Mouse (Mus musculus) forebrain, embryonic 16.5 days (tissue): ENCODE results near the gene Slco1a4. TPM values are rescaled to one million over a fixed set of nuclear protein-coding genes. Genes with fewer than 3 reads are reported as not detected.
"Not testable (repeated sequence)": the region's sequence is repeated elsewhere in the genome, so short reads cannot be mapped to it uniquely, and the experiment has no call there.

Source experiments
- ATAC-seq: fragments of 200-750 bp; cut with Nextera tagmentation; 2 replicates; pipeline ENCODE4 v1.8.0; 2017; ENCODE audit warnings: mild to moderate bottlenecking, moderate library complexity
- H3K27ac ChIP-seq: fragments of 300-500 bp; sonication (generic); 2 replicates; pipeline ENCODE4 v1.5.1; 2014; ENCODE audit warnings: low read length, control low read depth
- H3K27me3 ChIP-seq: fragments of 300-500 bp; sonication (generic); replicated peaks from 2 replicates; pipeline ENCODE4 v1.6.1; 2014; ENCODE audit warnings: low read length; ENCODE audit not compliant: control insufficient read depth, insufficient read depth
- H3K36me3 ChIP-seq: fragments of 300-500 bp; sonication (generic); 2 replicates; pipeline ENCODE4 v1.6.1; 2014; ENCODE audit not compliant: control insufficient read depth, insufficient read depth
- H3K4me1 ChIP-seq: fragments of 300-500 bp; sonication (generic); replicated peaks from 2 replicates; pipeline ENCODE4 v1.6.1; 2014; ENCODE audit warnings: low read length; ENCODE audit not compliant: control insufficient read depth, insufficient read depth
- H3K4me2 ChIP-seq: fragments of 300-500 bp; sonication (generic); 2 replicates; pipeline ENCODE4 v1.6.1; 2014; ENCODE audit warnings: mild to moderate bottlenecking, low read length, control low read depth
- H3K4me3 ChIP-seq: fragments of 300-500 bp; sonication (generic); replicated peaks from 2 replicates; pipeline ENCODE4 v1.5.1; 2014; ENCODE audit warnings: mild to moderate bottlenecking, low read length, control low read depth
- H3K9ac ChIP-seq: fragments of 300-500 bp; sonication (generic); replicated peaks from 2 replicates; pipeline ENCODE4 v1.6.1; 2014; ENCODE audit warnings: low read depth, low read length, control low read depth
- H3K9me3 ChIP-seq: fragments of 300-500 bp; sonication (generic); 2 replicates; pipeline ENCODE4 v1.6.1; 2016; ENCODE audit warnings: low read length; ENCODE audit not compliant: control insufficient read depth
- WGBS: fragments of 180-500 bp; shearing (Covaris S2); extraction: QIAGEN DNeasy Blood & Tissue Kit; methylation state at CpG from one replicate; pipeline ENCODE4 v1.1.7; 2014; 5-methylcytosine and 5-hydroxymethylcytosine counted together
- polyA plus RNA-seq: library from polyadenylated mRNA; unstranded; fragments of >200 nt; fragmentation: Nextera tagmentation; extraction: Ambion mirVana; gene quantifications from 2 replicates; pipeline ENCODE4 v1.2.1, GENCODE M21; 2015

The Slco1a4 gene
- 1.4 and 2.0 TPM in 2 replicates for polyA plus RNA-seq

DNA sequence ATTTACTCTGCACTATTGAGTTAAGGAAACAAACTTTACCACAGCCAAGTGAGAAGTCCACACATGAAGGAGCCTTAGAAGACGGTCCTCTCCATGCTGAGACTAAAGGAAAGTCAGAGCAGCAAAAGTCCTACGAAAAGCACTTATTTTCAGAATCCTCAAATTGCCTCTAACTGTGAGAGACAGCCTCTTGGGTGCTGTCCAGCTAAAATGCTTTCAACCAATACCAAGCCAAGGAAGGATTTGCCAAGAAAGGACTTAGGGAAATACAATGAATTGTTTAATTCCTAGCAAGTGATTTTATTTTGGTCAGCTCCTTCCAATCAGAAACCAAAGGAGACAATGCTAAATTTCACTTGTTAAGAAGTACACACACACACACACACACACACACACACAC, at the start of gene Slco1a4:
Gene Slco1a4, minus strand, starts transcription at position 115 of the 400 bp plus-strand sequence.
- WGBS = 61% methylated on average over 2 of the region's 2 CpGs
- Histone ChIP-seq H3K27ac (no peak within 1 kb of the TSS), H3K36me3 (no peaks in the 10 kb centered on the region), H3K4me3 (no peak within 1 kb of the TSS), H3K9ac (no peak within 1 kb of the TSS), H3K4me1 (no peaks in the 10 kb centered on the region), H3K4me2 (no peak within 1 kb of the TSS), H3K27me3 (no peaks in the 10 kb centered on the region), H3K9me3 (no peaks in the 10 kb centered on the region)
- ATAC-seq = no peak

DNA sequence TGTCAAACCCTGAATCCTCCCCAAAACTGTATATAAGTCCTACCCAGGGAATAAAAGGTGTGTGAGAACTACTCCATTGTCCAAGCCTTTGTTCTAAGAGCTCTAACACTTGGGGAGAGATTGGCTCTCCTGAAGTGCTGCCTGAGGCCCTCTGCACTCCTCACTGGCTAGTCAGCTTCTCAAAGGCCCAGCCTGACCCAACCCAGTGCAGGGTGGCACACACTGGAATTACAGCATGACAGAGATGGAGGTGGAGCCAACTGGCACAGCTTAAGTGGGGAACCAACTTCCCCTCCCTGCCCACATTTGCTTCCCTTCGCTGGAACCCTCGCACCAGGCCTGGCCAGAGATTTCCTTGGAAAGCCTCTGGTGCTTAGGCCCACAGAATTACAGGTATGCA, 42.2 kb upstream of the Slco1a4 start:
- ATAC-seq = no peak
- Histone ChIP-seq H3K9me3 (no peaks in the 10 kb centered on the region), H3K9ac (no peak overlapping the region), H3K27ac (no peak overlapping the region), H3K4me2 (no peak overlapping the region), H3K36me3 (no peaks in the 10 kb centered on the region), H3K27me3 (no peaks in the 10 kb centered on the region), H3K4me3 (no peak overlapping the region), H3K4me1 (no peaks in the 10 kb centered on the region)
- WGBS = 74% methylated on average over 2 of the region's 2 CpGs

DNA sequence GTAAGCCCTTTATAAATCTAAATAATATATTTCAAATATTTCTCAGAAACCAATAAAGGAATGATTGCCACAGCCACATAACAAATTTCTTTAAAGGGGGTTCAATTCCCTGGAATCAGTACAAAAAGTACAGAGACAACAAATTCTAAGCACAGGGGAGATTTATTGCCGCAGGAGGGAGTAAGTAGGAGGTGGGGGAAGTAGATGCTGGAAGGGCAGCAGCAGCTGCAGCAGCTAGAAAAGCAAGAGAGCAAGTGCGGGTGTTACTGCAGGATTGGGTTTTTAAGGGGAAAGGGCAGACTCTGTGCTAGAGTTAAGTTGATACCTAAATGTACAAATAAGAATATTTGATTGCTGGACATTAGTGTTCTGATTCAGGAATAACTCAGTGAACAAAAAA, 33.7 kb upstream of the Slco1a4 start:
- WGBS = 59% methylated on average over 2 of the region's 2 CpGs
- ATAC-seq = no peak
- Histone ChIP-seq H3K27me3 (no peaks in the 10 kb centered on the region), H3K4me2 (no peak overlapping the region), H3K36me3 (no peaks in the 10 kb centered on the region), H3K9me3 (no peaks in the 10 kb centered on the region), H3K4me1 (no peaks in the 10 kb centered on the region), H3K9ac (no peak overlapping the region), H3K27ac (no peak overlapping the region), H3K4me3 (no peak overlapping the region)

DNA sequence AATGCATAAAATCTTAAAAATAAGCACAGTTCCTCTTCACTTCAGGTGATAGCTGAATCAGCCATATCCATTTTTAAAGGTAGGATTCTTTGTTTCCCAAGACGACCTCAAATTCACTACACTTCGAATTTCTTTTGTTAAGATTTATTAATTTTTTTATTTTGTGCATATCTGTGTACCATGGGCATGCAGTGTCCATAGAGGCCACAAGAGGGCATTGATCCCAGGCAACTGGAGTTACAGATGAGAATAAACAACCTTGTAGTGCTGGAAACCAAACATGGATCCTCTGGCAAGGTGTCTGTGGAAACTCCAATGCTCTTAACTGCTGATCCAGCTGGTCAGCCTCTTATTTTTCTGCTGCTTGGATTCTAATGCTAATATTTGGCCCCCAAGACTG, 32.2 kb upstream of the Slco1a4 start:
- no peaks in the 10 kb centered on the region for H3K4me1 ChIP-seq
- H3K36me3 ChIP-seq = no peaks in the 10 kb centered on the region
- no peak overlapping the region for H3K4me3 ChIP-seq
- 77% methylated on average over 2 of the region's 2 CpGs for WGBS
- no peaks in the 10 kb centered on the region for H3K27me3 ChIP-seq
- H3K9me3 ChIP-seq = no peaks in the 10 kb centered on the region
- H3K27ac ChIP-seq = no peak overlapping the region
- no peak for ATAC-seq
- no peak overlapping the region for H3K9ac ChIP-seq
- H3K4me2 ChIP-seq = no peak overlapping the region

DNA sequence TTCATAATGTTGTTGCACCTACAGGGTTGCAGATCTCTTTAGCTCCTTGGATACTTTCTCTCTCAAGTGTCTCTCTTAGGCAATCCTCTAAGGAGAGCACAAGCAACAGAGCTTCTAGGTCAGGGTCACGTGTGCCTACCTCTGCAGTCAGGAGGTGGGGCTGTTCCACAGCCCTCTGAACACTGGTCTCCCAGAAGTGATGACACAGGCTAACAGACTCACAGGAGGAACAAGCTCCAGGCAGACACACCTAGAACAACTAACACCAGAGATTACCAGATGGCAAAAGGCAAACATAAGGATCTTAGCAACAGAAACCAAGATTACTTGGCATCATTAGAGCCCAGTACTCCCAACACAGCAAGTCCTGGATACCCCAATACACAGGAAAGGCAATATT, 26.6 kb upstream of the Slco1a4 start:
- Histone ChIP-seq H3K9me3 (no peaks in the 10 kb centered on the region), H3K27ac (no peak overlapping the region), H3K27me3 (no peaks in the 10 kb centered on the region), H3K36me3 (no peaks in the 10 kb centered on the region), H3K4me2 (no peak overlapping the region), H3K9ac (no peak overlapping the region), H3K4me1 (no peaks in the 10 kb centered on the region), H3K4me3 (no peak overlapping the region)
- no peak for ATAC-seq
- WGBS = 78% methylated on average over 1 of the region's 1 CpGs

DNA sequence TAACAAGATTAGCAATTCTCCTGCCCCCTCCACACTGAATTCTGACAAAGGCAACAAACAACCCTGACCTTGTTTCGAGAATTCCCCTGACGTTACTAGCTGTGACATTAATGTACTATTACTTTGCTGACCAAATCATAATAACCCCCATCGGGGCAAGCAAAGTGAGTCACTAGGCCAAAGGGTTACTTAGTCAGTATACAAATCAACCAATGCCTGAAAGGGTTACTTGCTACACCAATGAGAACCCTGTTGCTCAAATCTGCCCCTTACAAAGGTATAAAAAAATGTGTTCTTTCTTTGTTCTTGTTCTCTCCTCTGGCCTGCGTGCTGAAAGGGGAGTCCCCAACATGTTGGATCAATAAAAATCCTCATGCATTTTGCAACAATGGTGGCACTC, 19.7 kb upstream of the Slco1a4 start:
- not testable (repeated sequence) for H3K27ac ChIP-seq

DNA sequence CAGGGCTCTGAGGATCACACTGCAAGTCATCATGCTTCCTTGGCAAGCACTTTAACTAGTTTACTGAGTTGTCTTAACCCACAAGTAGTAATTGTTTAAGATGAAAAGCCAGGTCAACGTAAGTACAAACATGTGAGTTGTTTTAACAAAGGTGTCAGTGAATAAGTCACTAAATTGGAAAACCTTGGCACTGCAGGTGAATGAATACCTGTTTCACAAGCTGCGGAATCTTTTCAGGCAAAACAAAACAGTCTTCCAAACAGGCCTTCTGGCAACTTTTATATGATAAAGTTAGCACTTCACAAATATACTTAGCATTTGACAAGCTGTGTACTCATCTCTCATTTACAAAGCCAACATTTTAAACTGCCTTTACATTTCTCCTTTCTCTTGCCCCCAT, 15.7 kb upstream of the Slco1a4 start:
- Histone ChIP-seq H3K4me3 (no peak overlapping the region), H3K27me3 (no peaks in the 10 kb centered on the region), H3K36me3 (no peaks in the 10 kb centered on the region), H3K27ac (no peak overlapping the region), H3K9ac (no peak overlapping the region), H3K4me1 (no peaks in the 10 kb centered on the region), H3K4me2 (no peak overlapping the region), H3K9me3 (no peaks in the 10 kb centered on the region)
- 86% methylated on average over 2 of the region's 2 CpGs for WGBS
- ATAC-seq = no peak

More for the DNA sequence above, 19.7 kb upstream of the Slco1a4 start:
- not testable (repeated sequence) for H3K27me3 ChIP-seq, H3K9me3 ChIP-seq, ATAC-seq, H3K4me1 ChIP-seq, H3K9ac ChIP-seq, H3K4me3 ChIP-seq, H3K36me3 ChIP-seq, H3K4me2 ChIP-seq
- WGBS = 81% methylated on average over 4 of the region's 4 CpGs

DNA sequence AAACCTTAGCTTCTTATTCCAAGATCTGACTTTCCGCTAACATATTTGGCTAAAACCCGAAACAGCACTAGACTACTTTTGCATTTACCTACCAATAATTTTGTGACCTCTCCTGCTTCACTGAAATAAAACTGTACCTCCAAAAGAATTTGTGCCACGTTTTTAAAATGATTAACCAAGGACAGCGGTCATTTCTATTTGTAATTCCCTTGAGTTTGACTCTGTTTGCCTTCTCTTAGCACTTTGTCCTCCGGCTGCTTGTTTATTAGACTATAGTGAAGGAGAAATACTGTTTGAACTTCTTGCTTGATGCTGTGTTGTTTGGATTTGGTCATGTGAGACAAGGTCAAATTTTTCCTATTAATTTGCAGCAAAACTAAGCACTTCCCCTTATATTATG, 12.7 kb upstream of the Slco1a4 start:
- no peak for ATAC-seq
- no peaks in the 10 kb centered on the region for H3K27me3 ChIP-seq

DNA sequence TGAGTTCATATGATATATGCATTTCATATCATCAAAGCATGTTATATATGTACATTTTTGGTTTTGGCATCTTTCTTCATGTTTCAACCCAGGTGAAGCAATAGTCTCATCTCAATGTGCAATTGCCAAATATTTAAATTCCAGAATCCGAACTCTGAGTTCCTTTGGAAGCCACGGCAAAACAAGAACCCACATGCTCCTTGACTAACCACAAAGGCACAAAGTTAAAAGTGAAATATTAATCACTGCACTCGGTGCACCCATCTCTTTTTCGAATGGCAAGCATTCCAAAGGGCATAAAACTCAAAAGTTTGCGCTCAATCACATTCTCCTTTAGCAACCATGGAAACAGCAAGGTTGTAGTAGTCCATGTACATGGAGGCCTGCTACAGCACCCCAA, 10.0 kb upstream of the Slco1a4 start:
- Histone ChIP-seq H3K4me1 (no peaks in the 10 kb centered on the region), H3K27ac (no peak overlapping the region), H3K4me3 (no peak overlapping the region), H3K36me3 (no peaks in the 10 kb centered on the region), H3K9me3 (no peaks in the 10 kb centered on the region), H3K9ac (no peak overlapping the region), H3K4me2 (no peak overlapping the region), H3K27me3 (no peaks in the 10 kb centered on the region)
- ATAC-seq = no peak
- WGBS = 92% methylated on average over 5 of the region's 5 CpGs

More for the DNA sequence above, 12.7 kb upstream of the Slco1a4 start:
- Histone ChIP-seq H3K27ac (no peak overlapping the region), H3K4me2 (no peak overlapping the region), H3K4me3 (no peak overlapping the region), H3K9ac (no peak overlapping the region), H3K36me3 (no peaks in the 10 kb centered on the region), H3K4me1 (no peaks in the 10 kb centered on the region), H3K9me3 (no peaks in the 10 kb centered on the region)
- 83% methylated on average over 5 of the region's 5 CpGs for WGBS
